ENCODE assay signal across 8 mouse cellular contexts in the genomic region with DNA sequence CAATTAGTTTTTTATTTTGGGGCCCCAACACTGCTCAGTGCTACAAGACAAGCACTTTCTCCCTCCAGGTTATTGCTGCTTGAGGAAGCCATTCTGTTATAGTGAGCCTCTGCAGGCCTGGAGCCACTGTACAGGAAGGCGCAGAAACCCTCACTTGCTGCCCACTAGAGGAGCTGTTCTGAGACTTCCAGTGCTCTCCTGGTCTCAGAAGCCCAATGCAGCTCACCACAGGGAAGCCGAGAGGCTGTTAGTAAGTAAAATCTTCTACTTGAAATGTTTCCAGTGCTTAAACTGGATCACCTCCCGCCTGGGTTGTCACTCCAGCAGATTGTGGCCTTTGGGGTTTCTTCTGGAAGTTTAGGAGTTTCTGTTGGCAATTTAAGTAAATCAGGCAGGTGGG.
DNase-seq lines count a peak whose midpoint lies in the region; ATAC-seq and TF ChIP-seq lines count a peak whose summit lies in the region.
"Had no signal": no experiment of that assay in that cellular context is flagged by ENCODE, and none has a peak within 500 bp of the region (broad histone marks: within the 10 kb centered on the region; RNA-seq: fewer than 3 reads in every experiment).

No protein-coding gene starts in this region.

- no peak overlapping the region for H3K27ac ChIP-seq in kidney, embryonic 16.5 days (ENCODE audit: low read length)
- no peak overlapping the region for H3K27ac ChIP-seq in ES-Bruce4 (ENCODE audit: insufficient read depth, low read length)
- H3K27ac ChIP-seq: lung, embryonic 15.5 days had no signal

- H3K36me3 ChIP-seq in kidney, embryonic 16.5 days (ENCODE audit: insufficient read depth, low read length), result no peaks in the 10 kb centered on the region
- H3K36me3 ChIP-seq in ES-Bruce4 (ENCODE audit: control insufficient read depth, insufficient read depth, low read length, poor library complexity, severe bottlenecking), result no peaks in the 10 kb centered on the region
- H3K36me3 ChIP-seq: lung, embryonic 15.5 days had no signal

- no peaks in the 10 kb centered on the region for H3K27me3 ChIP-seq in kidney, embryonic 16.5 days (ENCODE audit: insufficient read depth, low read length)
- no peaks in the 10 kb centered on the region for H3K27me3 ChIP-seq in ES-Bruce4 (ENCODE audit: control insufficient read depth, insufficient read depth, low read length, poor library complexity, severe bottlenecking)
- H3K27me3 ChIP-seq: lung, embryonic 15.5 days had no signal

- TF ChIP-seq CTCF in ES-Bruce4 (IDR thresholded peaks at IDR 0.05; ENCODE audit: low read depth, low read length), result peak; percentile 28

- no peak for TF ChIP-seq EP300 in ES-Bruce4 (IDR thresholded peaks at IDR 0.05; ENCODE audit: insufficient read depth, low read depth, low read length)

- H3K9me3 ChIP-seq in kidney, embryonic 16.5 days (ENCODE audit: low read length), result no peaks in the 10 kb centered on the region
- no peaks in the 10 kb centered on the region for H3K9me3 ChIP-seq in ES-Bruce4 (replicated peaks; ENCODE audit: control insufficient read depth, insufficient read depth, low read length, poor library complexity, severe bottlenecking)
- H3K9me3 ChIP-seq: lung, embryonic 15.5 days had no signal

- no peak overlapping the region for H3K9ac ChIP-seq in kidney, embryonic 16.5 days (replicated peaks; ENCODE audit: low read length)
- no peak overlapping the region for H3K9ac ChIP-seq in ES-Bruce4 (ENCODE audit: low read depth, poor library complexity, severe bottlenecking)
- H3K9ac ChIP-seq: lung, embryonic 15.5 days had no signal

- WGBS in kidney, embryonic 16.5 days, result 58% methylated on average over 3 of the region's 3 CpGs

- no peak for DNase-seq in kidney, adult 8-10 months
- peak; percentile 52 for DNase-seq in cerebellum, adult 9-11 months
- peak; percentile 20 to 39 for DNase-seq in kidney, postnatal 4 days
- peak; percentile 32 for DNase-seq in thymus, postnatal 14 days
- DNase-seq in testis, postnatal 10 days (ENCODE audit: low spot score), result no peak

- H3K4me3 ChIP-seq in kidney, embryonic 16.5 days (ENCODE audit: low read length), result no peak overlapping the region
- no peak overlapping the region for H3K4me3 ChIP-seq in ES-Bruce4 (ENCODE audit: low read depth, low read length)
- H3K4me3 ChIP-seq: lung, embryonic 15.5 days had no signal

- peak; percentile 65; the same call in 1 of the 2 replicates for ATAC-seq in kidney, embryonic 16.5 days (ENCODE audit: low FRiP score, low TSS enrichment)

- H3K4me2 ChIP-seq in kidney, embryonic 16.5 days (replicated peaks; ENCODE audit: low read depth, low read length), result no peak overlapping the region
- H3K4me2 ChIP-seq: lung, embryonic 15.5 days had no signal

- H3K4me1 ChIP-seq in kidney, embryonic 16.5 days (ENCODE audit: insufficient read depth, low read length), result no peaks in the 10 kb centered on the region
- H3K4me1 ChIP-seq in ES-Bruce4 (ENCODE audit: control insufficient read depth, insufficient read depth, low read length), result no peaks in the 10 kb centered on the region
- H3K4me1 ChIP-seq: lung, embryonic 15.5 days had no signal

- no peak for TF ChIP-seq POLR2A in ES-Bruce4 (IDR thresholded peaks at IDR 0.05; ENCODE audit: insufficient read depth, low read length)

Comparison
In these comparisons a context has a peak if more than half of its experiments do, and no peak if none do; other contexts are left out.
1. DNase-seq: peak in cerebellum, adult 9-11 months (single experiment), kidney, postnatal 4 days (2 of 2) and thymus, postnatal 14 days (single experiment); none in kidney, adult 8-10 months (0 of 2) and testis, postnatal 10 days (single experiment).